Mouse (Mus musculus) heart, postnatal 0 days (tissue): ENCODE data around the gene Rfng.

ENCODE experiments used
- CTCF ChIP-seq: IDR thresholded peaks from 2 replicates; pipeline ENCODE4 v1.5.1; 2016; ENCODE audit warnings: antibody characterized with exemption, control low read depth, low read depth
- EP300 ChIP-seq: IDR thresholded peaks from 2 replicates; pipeline ENCODE4 v1.6.1; 2016; ENCODE audit warnings: antibody characterized with exemption, low read depth

- TF ChIP-seq CTCF (no peak), EP300 (no peak)
Observed at GRCm38 (mm10) chr11:120783426-120784063, 462 bp downstream of the Rfng start.
